Mouse (Mus musculus) CD4-positive helper T cell, adult 2 months (primary cell): ENCODE measurements around the gene Neo1.

Experiments used
- DNase-seq: peaks from one replicate; pipeline ENCODE4 v3.0.0-alpha.2; 2012; ENCODE audit warnings: low read depth, missing footprints, low spot score

Neo1 gene

DNA sequence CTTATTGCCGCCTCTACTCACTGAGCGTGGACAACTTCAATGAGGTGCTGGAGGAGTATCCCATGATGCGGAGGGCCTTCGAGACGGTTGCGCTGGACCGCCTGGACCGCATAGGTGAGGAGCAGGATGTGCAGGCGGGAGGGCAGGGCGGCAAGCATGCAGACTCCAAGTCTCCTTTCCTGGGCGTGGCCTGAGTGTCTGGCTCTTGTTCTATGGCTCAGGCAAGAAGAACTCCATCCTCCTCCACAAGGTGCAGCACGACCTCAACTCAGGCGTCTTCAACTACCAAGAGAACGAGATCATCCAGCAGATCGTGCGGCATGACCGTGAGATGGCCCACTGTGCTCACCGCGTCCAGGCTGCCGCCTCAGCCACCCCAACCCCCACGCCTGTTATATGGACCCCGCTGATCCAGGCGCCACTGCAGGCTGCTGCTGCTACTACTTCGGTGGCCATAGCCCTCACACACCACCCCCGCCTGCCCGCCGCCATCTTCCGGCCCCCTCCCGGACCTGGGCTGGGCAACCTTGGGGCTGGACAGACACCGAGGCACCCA lies 177.1 kb downstream of the Neo1 start:
- DNase-seq, result no peak

DNA sequence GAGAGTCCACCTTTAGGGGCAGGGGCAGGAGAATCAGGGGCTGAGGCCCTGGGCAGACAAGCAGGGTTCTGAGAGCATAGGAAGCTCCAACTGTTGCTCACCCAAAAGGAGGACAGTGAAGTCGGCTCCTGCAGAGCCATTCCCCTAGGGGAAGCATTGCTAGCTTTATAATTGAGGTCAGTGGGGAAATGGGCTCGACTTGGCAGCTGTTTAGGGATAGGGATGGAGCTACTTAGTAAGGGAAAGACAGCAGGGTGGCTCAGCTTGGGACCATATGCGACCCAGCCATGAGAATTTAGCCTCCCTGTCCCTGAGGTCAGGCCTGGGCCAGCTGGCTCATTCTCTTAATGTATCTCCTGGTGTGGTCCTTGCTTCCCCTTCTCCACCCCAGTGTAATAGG lies 181.3 kb downstream of the Neo1 start:
- no peak for DNase-seq

DNA sequence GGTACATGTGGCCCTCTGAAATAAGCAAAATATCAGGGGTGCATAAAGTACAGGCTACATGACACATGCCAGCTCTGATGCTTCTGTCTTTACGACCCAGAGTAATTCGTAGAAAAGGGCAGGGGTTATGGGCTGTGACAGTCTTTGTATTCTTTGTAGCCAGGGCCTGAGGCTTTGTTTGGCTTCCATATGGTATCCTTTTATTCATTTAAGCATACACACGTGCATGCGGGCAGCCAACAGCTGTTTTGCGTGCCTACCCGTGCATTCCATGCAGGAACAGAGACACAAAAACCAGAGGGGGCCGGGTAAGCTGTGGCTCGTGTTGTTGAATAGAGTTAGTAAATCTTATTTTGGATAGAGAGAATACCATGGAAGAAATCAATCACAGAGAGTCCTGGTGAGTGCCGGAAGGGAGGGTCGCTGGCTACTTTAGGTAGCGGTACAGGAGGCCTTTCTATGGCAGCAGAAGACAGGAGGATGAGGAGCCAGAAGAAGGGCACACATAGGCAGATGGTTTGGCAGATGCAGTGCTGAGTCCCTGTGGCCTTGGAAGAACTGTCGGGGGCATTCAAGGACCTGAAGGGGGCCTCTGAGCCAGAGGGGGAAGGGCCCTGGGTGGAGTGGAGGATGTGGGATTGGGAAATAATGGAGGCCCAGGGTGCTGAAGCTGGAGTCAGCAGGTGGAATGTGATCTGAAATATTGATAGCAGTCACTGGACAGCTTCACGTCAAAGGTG lies 186.5 kb downstream of the Neo1 start:
- no peak for DNase-seq

DNA sequence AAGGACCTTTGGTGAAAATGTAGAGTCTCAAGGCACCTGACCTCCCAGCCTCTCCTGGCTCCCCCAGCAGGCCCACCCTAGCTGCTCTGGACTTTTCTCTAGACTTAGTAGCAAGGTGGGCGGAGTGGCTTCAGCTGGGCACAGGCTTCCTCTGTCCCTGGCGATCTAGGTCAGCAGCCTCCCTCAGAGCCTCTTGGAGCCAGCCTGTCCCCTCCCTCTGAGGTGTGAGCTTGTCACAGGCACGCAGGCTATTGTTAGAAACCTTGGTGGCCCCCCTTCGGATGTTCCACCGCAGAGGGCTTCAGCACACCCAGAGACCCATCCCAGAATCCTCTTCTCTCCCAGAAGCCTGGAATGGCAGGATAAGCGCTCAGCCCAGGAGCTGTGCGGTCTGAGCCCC lies 188.6 kb downstream of the Neo1 start:
- no peak for DNase-seq

DNA sequence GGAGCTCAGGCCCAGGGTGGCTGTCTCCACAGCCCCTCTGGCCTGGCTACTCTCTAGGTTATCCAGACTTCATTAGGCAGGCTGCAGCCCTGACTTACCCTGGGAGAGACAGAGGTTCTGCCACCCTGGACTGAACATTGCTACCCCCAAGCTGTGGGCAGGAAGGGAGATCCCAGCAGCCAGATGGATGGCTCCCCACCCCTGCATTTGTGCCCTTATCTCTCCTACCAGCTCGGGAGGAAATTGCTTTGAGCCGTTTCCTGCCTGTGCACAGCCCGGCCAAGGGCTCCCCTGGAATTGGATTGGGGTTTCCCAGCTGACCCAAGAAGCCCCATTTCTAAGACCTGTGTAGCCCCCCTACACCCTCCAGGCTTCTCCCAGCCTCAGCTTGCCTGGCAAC lies 189.2 kb downstream of the Neo1 start:
- DNase-seq, result no peak

DNA sequence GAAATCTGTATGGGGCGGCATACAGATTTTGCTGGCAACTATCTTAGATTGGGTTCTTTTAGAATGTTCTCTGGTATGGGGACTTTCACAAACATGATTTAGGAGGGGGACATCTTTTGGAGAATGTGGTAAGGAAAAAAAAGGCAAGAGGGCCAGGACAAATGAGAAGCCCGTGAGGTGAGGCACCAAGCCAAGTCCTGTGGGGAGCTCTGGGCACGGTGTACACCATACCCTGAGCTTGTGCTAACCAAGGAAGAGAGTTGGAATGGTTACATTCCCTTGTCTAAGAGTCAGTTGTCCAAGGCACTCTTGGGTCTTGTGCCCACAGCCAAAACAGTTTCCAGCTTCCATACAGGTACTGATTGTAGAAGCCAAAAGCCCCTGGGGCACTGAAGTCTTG lies 191.6 kb downstream of the Neo1 start:
- no peak for DNase-seq

DNA sequence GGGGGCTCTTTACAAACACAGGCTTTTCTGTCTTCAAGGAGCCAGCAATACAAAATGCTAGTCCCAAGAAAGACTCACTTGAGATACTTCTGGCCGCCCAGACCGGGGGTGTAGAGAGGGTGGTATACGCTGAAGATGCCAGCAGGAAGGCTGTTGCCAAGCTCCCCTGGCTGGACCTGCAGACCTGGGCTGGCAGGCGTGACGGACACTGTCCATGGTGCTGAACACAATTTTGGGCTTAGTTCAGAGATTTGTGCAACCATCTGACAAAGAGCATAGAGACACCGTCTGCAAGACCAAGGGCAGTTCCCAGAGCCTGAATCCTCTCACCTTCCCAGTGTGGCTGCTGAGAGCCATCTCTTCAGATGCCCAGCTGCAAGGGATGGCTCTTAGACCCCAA lies 194.6 kb downstream of the Neo1 start:
- no peak for DNase-seq

DNA sequence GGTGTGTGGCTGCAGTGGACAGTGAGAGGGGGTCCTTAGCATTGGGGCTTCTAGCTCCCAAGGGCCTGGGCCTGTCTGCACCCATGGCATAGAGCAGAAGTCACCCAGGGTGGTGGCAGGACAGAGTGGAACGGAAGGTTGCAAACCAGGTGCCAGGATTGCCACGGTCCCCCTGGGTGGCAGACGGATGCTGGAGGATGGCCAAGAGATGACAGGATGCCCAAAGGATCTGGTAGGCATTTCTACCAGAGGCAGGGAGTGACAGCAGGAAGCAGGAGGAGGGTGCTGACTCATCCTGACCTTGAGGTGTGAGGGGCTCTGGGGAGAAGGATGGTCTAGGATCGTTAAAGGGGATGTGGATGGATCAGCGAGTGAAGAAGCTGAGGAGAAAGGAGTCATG lies 197.7 kb downstream of the Neo1 start:
- no peak for DNase-seq

DNA sequence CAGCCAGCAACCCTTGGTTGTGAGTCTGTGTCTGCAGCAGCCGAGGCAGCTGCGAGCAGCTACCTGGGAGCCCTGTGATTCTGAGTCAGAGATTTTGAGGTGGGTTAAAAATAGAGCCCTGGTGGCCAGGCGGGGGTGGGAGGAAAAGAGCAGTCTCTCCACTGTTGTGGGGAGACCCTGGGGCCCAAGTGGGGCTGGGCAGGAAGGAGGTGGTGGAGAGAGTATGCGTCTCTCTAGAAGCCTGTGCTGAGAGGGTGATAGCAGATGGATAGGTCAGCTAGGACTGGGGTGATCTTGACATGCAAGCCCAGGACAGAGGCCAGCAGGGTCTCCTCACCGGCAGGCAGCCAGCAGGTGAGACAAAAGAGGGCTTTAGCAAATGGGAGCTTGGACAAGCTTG lies 199.1 kb downstream of the Neo1 start:
- no peak for DNase-seq

DNA sequence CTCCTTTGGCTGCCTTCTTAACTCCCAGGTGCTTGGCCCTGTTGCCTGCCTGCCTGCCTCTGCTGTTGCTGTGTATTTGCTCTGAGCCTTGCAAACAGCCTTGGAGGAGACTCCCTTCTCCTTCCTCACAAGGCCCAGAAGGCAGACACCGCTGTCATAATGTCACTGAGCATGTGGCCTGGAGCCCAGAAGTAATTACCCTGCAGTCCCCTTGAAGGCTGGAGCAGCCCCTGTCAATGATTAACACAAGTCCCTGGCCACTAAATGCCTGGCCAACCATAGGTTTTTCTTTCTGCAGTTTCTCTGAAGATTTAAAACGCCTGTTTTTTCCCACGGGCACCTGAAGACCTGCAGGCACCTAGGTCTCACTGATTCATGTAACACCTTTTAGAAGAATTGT lies 203.3 kb downstream of the Neo1 start:
- DNase-seq, result no peak

DNA sequence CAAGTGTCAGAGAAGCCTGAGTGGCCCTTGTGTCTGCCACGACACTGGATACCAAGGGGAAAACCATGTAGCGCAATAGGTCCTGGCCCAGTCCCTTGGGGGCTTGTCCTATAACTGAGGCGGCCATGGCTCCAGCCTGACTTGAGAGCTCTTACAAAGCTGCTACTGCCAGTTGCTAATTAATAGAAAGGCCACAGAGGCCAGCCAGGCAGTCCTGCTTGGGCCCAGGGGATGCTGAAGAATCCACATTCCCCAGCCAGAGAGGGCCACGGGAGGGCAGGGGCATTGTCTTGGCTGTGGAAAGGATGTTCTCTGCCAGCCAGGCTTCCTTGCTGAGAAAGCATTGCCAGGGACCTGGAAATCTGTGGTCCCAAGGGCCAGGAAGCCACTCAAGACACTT lies 206.6 kb downstream of the Neo1 start:
- DNase-seq, result no peak
